Mouse (Mus musculus) midbrain, embryonic 12.5 days (tissue): ENCODE data around the gene Lgi1. TPM values are rescaled to one million over a fixed set of nuclear protein-coding genes. Genes with fewer than 3 reads are reported as not detected.
A peak's percentile ranks its signal among the peaks of the same experiment; 100 is the strongest.

Source experiments
- ATAC-seq: fragments of 200-750 bp; cut with Nextera tagmentation; 2 replicates; pipeline ENCODE4 v1.8.0; 2017; ENCODE audit warnings: low read depth, moderate TSS enrichment, moderate library complexity; ENCODE audit not compliant: low FRiP score
- H3K27ac ChIP-seq: fragments of 300-500 bp; sonication (generic); replicated peaks from 2 replicates; pipeline ENCODE4 v1.5.1; 2016; ENCODE audit warnings: mild to moderate bottlenecking
- H3K27me3 ChIP-seq: fragments of 300-500 bp; sonication (generic); 2 replicates; pipeline ENCODE4 v1.6.1; 2016; ENCODE audit warnings: mild to moderate bottlenecking
- H3K36me3 ChIP-seq: fragments of 300-500 bp; sonication (generic); 2 replicates; pipeline ENCODE4 v1.6.1; 2016
- H3K4me1 ChIP-seq: fragments of 300-500 bp; sonication (generic); 2 replicates; pipeline ENCODE4 v1.6.1; 2016
- H3K4me2 ChIP-seq: fragments of 300-500 bp; sonication (generic); replicated peaks from 2 replicates; pipeline ENCODE4 v1.6.1; 2016; ENCODE audit warnings: mild to moderate bottlenecking, moderate library complexity
- H3K4me3 ChIP-seq: fragments of 300-500 bp; sonication (generic); 2 replicates; pipeline ENCODE4 v1.5.1; 2016; ENCODE audit warnings: mild to moderate bottlenecking
- H3K9ac ChIP-seq: fragments of 300-500 bp; sonication (generic); replicated peaks from 2 replicates; pipeline ENCODE4 v1.6.1; 2016; ENCODE audit warnings: mild to moderate bottlenecking, moderate library complexity
- H3K9me3 ChIP-seq: fragments of 300-500 bp; sonication (generic); 2 replicates; pipeline ENCODE4 v1.6.1; 2016; ENCODE audit warnings: mild to moderate bottlenecking
- WGBS: fragments of 180-500 bp; shearing (Covaris S2); methylation state at CpG from one replicate; pipeline ENCODE4 v1.1.7; 2016; 5-methylcytosine and 5-hydroxymethylcytosine counted together
- polyA plus RNA-seq: library from polyadenylated mRNA; unstranded; fragments of >200 nt; fragmentation: Nextera tagmentation; extraction: Ambion mirVana; gene quantifications from 2 replicates; pipeline ENCODE4 v1.2.1, GENCODE M21; 2016

Gene Lgi1
- polyA plus RNA-seq, 1 experiment from 2014 or later = 3.6 TPM

- H3K36me3 ChIP-seq = no peaks in the 10 kb centered on the region
- peaks cover 3% of the 10 kb centered on the region; the same call in 1 of the 2 replicates for H3K4me1 ChIP-seq
- peak; percentile 60 for ATAC-seq
- no peak overlapping the region for H3K9ac ChIP-seq
- H3K27ac ChIP-seq = peak overlapping the region; percentile 25; the same call in 1 of the 2 replicates
- 61% methylated on average over 12 of the region's 12 CpGs for WGBS
- no peaks in the 10 kb centered on the region for H3K27me3 ChIP-seq
- no peak overlapping the region for H3K4me3 ChIP-seq
- H3K4me2 ChIP-seq = no peak overlapping the region
- no peaks in the 10 kb centered on the region for H3K9me3 ChIP-seq
Observed at GRCm38 (mm10) chr19:38238213-38238951, 26.0 kb upstream of the Lgi1 start.

DNA sequence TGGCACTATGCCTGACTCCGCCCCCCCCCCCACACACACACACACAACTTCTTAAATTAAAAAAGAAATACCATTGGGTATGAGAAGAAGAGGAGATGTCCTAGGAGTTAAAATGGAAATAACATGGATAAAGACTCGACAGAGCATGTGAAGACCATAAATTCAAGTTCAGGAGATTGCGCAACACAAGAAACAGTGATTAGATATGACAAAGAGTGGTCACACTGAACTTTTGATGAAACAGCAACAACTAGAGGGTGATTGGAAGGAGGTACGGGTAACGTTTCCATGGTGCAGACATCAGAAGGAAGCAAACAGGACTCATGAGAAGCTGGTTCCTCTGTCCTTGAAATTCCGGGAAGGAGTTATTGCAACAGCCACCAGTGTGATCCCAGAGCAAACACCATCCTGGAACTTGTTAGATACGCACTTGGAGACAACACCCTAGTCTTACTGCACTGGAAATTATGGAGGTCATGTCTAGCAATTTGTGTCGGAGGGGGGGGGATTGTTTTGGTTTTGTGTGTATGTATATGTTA, 22.0 kb upstream of the Lgi1 start:
- WGBS = 91% methylated on average over 8 of the region's 8 CpGs
- Histone ChIP-seq H3K27me3 (no peaks in the 10 kb centered on the region), H3K36me3 (no peaks in the 10 kb centered on the region), H3K4me2 (no peak overlapping the region), H3K9ac (no peak overlapping the region), H3K9me3 (no peaks in the 10 kb centered on the region), H3K4me3 (no peak overlapping the region), H3K27ac (no peak overlapping the region), H3K4me1 (peaks cover 14% of the 10 kb centered on the region)
- ATAC-seq = no peak

DNA sequence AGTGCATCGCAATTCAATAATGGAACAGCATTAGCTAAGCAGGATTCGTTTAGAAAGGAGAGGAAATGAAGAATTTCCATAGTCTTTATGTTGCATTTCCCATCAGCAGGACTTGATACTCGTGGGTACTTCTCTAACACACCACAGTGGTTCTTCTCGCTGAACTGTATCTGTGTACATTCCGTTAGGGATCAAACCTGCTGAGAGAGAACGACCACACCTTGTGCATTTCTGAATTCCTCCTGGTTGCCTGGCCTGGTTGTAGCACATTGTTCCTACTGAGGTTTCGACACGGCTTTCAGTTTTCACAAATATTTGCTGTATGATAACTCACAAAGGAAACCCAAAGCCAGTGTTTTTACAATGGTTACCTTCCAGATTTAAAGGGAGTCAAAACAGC, 19.6 kb upstream of the Lgi1 start:
- no peak for ATAC-seq
- Histone ChIP-seq H3K4me2 (no peak overlapping the region), H3K4me1 (peaks cover 11% of the 10 kb centered on the region; the same call in 1 of the 2 replicates), H3K9ac (no peak overlapping the region), H3K36me3 (no peaks in the 10 kb centered on the region), H3K27me3 (no peaks in the 10 kb centered on the region), H3K27ac (no peak overlapping the region), H3K9me3 (no peaks in the 10 kb centered on the region), H3K4me3 (no peak overlapping the region)
- WGBS = 72% methylated on average over 8 of the region's 8 CpGs

DNA sequence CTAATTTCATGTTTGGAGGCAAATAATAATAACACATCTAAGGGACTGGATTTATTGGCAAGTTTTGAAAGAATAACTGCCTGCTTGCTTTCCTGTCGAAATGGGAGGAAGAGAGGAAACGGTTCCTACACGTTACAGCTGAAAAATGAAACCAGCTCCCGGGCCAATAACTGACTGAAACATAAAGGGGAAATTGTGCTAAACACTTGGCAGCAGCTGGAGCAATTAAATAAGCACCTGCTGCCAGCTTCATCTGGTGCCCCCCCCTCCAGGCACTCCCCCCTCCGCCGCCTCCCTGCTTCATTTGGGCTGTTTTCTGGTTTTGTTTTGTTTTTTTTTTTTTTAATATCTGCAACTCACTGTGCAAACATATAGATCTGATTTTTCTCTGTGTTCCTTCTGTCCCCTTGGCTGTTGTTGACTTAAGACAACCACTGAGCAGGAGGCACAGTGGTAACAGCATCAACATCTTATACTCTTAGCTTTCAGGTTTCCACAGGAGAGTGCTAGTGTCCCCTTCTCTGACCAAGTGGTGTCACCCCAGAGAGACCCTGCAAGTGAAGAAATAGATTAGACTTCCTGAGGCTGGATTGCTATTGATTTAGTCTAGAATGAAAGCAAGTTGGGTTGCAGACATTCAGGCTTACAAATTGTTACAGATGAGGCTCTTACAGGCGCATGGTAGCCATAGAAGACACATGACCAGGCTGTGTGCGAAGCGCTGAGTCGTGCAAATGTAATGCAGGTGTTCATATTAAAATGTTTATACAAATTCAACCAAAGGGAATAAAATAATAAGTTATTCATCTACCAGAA, 18.8 kb upstream of the Lgi1 start:
- Histone ChIP-seq H3K9me3 (no peaks in the 10 kb centered on the region), H3K36me3 (no peaks in the 10 kb centered on the region), H3K4me3 (no peak overlapping the region), H3K27me3 (no peaks in the 10 kb centered on the region), H3K9ac (no peak overlapping the region), H3K27ac (0 out of 2 replicates have a peak overlapping the region, but pooled peaks have one; percentile 20), H3K4me2 (no peak overlapping the region), H3K4me1 (peaks cover 11% of the 10 kb centered on the region; the same call in 1 of the 2 replicates)
- WGBS = 76% methylated on average over 10 of the region's 10 CpGs
- no peak for ATAC-seq

DNA sequence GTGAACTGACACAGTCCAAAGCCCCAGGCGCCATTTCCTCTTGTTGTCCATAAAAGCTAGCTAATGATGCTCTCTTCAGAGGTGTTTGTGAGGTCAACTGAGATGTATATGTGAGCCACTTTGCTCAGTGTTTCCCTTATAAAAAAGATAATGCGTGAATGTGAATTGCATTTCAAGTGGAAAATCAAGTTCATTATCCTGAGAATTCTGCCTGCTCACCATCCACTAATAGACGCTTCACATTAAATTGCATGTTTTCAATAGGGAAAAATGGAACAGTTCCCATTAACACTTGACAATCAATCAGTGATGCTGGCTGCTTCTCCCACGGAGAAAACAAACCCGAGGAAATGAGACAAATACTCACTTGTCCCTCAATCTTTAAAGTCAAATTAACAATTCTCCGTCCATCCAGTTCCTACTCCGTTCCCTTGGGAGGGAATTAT, 18.1 kb upstream of the Lgi1 start:
- H3K36me3 ChIP-seq = no peaks in the 10 kb centered on the region
- no peak overlapping the region for H3K4me2 ChIP-seq
- H3K9me3 ChIP-seq = no peaks in the 10 kb centered on the region
- no peak for ATAC-seq
- H3K27me3 ChIP-seq = no peaks in the 10 kb centered on the region
- H3K9ac ChIP-seq = no peak overlapping the region
- 0 out of 2 replicates have a peak overlapping the region, but pooled peaks have one; percentile 20 for H3K27ac ChIP-seq
- H3K4me1 ChIP-seq = peaks cover 11% of the 10 kb centered on the region; the same call in 1 of the 2 replicates
- WGBS = 72% methylated on average over 7 of the region's 7 CpGs
- no peak overlapping the region for H3K4me3 ChIP-seq

GRCm38 (mm10) chr19:38249627-38250026, 14.7 kb upstream of the Lgi1 start:
- no peaks in the 10 kb centered on the region for H3K27me3 ChIP-seq
- 84% methylated on average over 8 of the region's 8 CpGs for WGBS
- no peak overlapping the region for H3K27ac ChIP-seq
- no peak overlapping the region for H3K4me2 ChIP-seq
- no peaks in the 10 kb centered on the region for H3K36me3 ChIP-seq
- H3K4me1 ChIP-seq = peaks cover 12% of the 10 kb centered on the region; the same call in 1 of the 2 replicates
- ATAC-seq = no peak
- H3K4me3 ChIP-seq = no peak overlapping the region
- H3K9me3 ChIP-seq = no peaks in the 10 kb centered on the region
- no peak overlapping the region for H3K9ac ChIP-seq

GRCm38 (mm10) chr19:38253796-38254195, 10.5 kb upstream of the Lgi1 start:
- no peak overlapping the region for H3K4me2 ChIP-seq
- no peaks in the 10 kb centered on the region for H3K36me3 ChIP-seq
- no peak overlapping the region for H3K4me3 ChIP-seq
- no peaks in the 10 kb centered on the region for H3K9me3 ChIP-seq
- H3K27me3 ChIP-seq = no peaks in the 10 kb centered on the region
- H3K9ac ChIP-seq = no peak overlapping the region
- ATAC-seq = no peak
- 61% methylated on average over 6 of the region's 6 CpGs for WGBS
- no peak overlapping the region for H3K27ac ChIP-seq
- H3K4me1 ChIP-seq = 0 out of 2 replicates have a peak, but pooled peaks cover 2% of the 10 kb centered on the region

DNA sequence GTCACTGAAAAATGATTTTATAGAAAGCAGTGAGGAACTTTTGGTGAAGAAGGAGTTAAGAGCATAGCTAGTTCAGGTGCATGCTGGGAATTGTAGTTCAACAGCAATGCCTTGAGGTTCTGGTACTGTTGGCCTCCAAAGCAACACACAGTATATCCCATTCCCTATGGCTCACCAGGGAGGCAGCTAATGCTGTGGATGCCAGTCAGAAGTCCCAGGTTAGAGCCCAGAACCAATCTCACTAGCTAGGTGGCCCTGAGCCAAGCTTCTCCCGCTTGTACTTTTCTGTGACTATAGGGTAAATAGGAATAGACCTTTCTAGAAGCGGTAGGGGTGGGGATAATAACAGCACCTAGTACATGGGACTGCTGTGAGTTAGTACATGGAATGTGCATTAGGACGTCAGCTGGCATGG, 5.7 kb upstream of the Lgi1 start:
- H3K4me1 ChIP-seq = peaks cover 14% of the 10 kb centered on the region; the same call in 1 of the 2 replicates
- ATAC-seq = no peak
- no peak overlapping the region for H3K9ac ChIP-seq
- H3K9me3 ChIP-seq = no peaks in the 10 kb centered on the region
- no peaks in the 10 kb centered on the region for H3K36me3 ChIP-seq
- WGBS = 91% methylated on average over 3 of the region's 3 CpGs
- H3K27ac ChIP-seq = no peak overlapping the region
- peaks cover 3% of the 10 kb centered on the region; the same call in 1 of the 2 replicates for H3K27me3 ChIP-seq
- H3K4me3 ChIP-seq = no peak overlapping the region
- no peak overlapping the region for H3K4me2 ChIP-seq

DNA sequence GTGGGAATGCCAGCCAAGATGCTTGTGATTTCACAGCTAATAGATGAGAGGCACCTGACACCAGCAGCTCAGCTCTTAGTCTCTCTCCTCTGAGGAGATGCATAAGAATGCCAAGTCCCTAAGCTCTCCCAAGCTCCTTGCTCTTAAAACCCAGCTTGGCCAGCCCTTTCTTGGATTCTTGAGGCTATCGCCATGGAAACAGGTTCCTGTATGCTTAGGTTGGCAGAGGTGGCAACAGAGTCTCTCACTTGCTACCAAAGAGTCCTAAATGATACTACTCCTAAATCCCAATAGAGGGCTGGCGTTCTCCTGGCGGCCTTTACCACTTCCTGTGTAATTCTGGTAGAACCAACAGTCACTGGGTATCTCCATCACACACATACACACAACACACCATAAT, 4.9 kb upstream of the Lgi1 start:
- Histone ChIP-seq H3K9ac (no peak overlapping the region), H3K27ac (no peak overlapping the region), H3K4me3 (no peak overlapping the region), H3K36me3 (no peaks in the 10 kb centered on the region), H3K27me3 (peaks cover 10% of the 10 kb centered on the region; the same call in 1 of the 2 replicates), H3K4me1 (peaks cover 20% of the 10 kb centered on the region), H3K9me3 (no peaks in the 10 kb centered on the region), H3K4me2 (no peak overlapping the region)
- 77% methylated on average over 3 of the region's 3 CpGs for WGBS
- no peak for ATAC-seq

DNA sequence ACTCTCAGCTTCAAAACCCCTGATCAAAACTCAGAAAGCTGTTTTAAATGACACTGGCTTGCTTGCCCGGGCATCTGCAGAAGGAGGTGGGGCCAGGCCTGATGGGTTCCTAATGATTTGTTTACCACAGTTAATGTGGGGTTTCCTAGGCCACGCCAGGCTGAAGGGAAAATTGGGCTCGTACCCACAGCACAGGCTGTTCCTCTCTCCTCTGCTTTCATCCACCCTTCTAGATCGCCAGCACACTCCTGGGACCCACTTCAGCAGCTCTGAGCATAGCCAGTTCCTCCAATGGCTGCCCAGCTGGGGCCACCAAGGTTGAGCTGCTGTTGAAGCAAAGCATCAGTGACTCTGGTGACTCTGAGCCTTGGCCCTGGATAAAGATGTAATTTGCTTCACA, 4.0 kb upstream of the Lgi1 start:
- ATAC-seq = no peak
- Histone ChIP-seq H3K27ac (no peak overlapping the region), H3K9ac (no peak overlapping the region), H3K36me3 (no peaks in the 10 kb centered on the region), H3K4me2 (no peak overlapping the region), H3K27me3 (peaks cover 10% of the 10 kb centered on the region; the same call in 1 of the 2 replicates), H3K9me3 (no peaks in the 10 kb centered on the region), H3K4me3 (no peak overlapping the region), H3K4me1 (peaks cover 26% of the 10 kb centered on the region)
- 76% methylated on average over 4 of the region's 4 CpGs for WGBS

DNA sequence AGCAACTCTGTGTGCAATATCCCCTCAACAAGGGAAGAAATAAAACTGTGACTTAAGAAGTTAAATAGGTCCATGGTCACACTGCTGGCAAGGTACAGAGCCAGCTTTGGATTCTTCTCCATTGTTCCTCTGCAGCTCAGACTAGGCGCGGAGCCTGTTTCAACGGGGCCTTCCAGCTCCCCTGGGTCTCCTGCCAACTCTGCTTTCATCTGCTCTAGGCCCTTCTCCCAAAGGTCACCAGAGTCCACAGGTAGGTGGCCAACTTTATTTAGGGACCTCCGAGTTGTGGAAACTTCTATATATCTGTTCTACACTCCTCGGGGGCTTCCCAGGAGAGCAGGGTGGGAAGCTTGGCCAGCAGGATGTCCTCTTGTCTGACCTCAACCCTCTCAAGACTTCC, 3.0 kb upstream of the Lgi1 start:
- H3K4me2 ChIP-seq = no peak overlapping the region
- ATAC-seq = no peak
- 84% methylated on average over 5 of the region's 5 CpGs for WGBS
- no peak overlapping the region for H3K9ac ChIP-seq
- peaks cover 10% of the 10 kb centered on the region; the same call in 1 of the 2 replicates for H3K27me3 ChIP-seq
- H3K27ac ChIP-seq = no peak overlapping the region
- H3K4me1 ChIP-seq = peaks cover 28% of the 10 kb centered on the region
- H3K36me3 ChIP-seq = no peaks in the 10 kb centered on the region
- no peaks in the 10 kb centered on the region for H3K9me3 ChIP-seq
- H3K4me3 ChIP-seq = no peak overlapping the region
